Mouse (Mus musculus) liver, postnatal 0 days (tissue): ENCODE measurements around the gene Anks1. TPM values are rescaled to one million over a fixed set of nuclear protein-coding genes. Genes with fewer than 3 reads are reported as not detected.

Experiments
- ATAC-seq: fragments of 200-750 bp; cut with Nextera tagmentation; 2 replicates; pipeline ENCODE4 v1.8.0; 2017; ENCODE audit warnings: mild to moderate bottlenecking, moderate library complexity
- DNase-seq: peaks from one replicate; pipeline ENCODE4 v3.0.0-alpha.2; 2016
- H3K27ac ChIP-seq: fragments of 300-500 bp; sonication (generic); 2 replicates; pipeline ENCODE4 v1.5.1; 2014; ENCODE audit warnings: antibody characterized with exemption, moderate library complexity, mild to moderate bottlenecking, low read depth
- H3K27me3 ChIP-seq: fragments of 300-500 bp; sonication (generic); 2 replicates; pipeline ENCODE4 v1.6.1; 2014; ENCODE audit warnings: low read length, control low read depth, mixed read lengths; ENCODE audit not compliant: insufficient read depth
- H3K36me3 ChIP-seq: fragments of 300-500 bp; sonication (generic); replicated peaks from 2 replicates; pipeline ENCODE4 v1.6.1; 2014; ENCODE audit warnings: mild to moderate bottlenecking, control low read depth, low read length, moderate library complexity, mixed read lengths; ENCODE audit not compliant: insufficient read depth
- H3K4me1 ChIP-seq: fragments of 300-500 bp; sonication (generic); 2 replicates; pipeline ENCODE4 v1.6.1; 2014; ENCODE audit warnings: antibody characterized with exemption, mild to moderate bottlenecking, control low read depth; ENCODE audit not compliant: insufficient read depth
- H3K4me2 ChIP-seq: fragments of 300-500 bp; sonication (generic); 2 replicates; pipeline ENCODE4 v1.6.1; 2014; ENCODE audit warnings: low read depth, mild to moderate bottlenecking, low read length, moderate library complexity, mixed read lengths
- H3K4me3 ChIP-seq: fragments of 300-500 bp; sonication (generic); 2 replicates; pipeline ENCODE4 v1.5.1; 2014; ENCODE audit warnings: low read depth, low read length
- H3K9ac ChIP-seq: fragments of 300-500 bp; sonication (generic); replicated peaks from 2 replicates; pipeline ENCODE4 v1.6.1; 2014; ENCODE audit warnings: mild to moderate bottlenecking, moderate library complexity
- H3K9me3 ChIP-seq: fragments of 300-500 bp; sonication (generic); 2 replicates; pipeline ENCODE4 v1.6.1; 2016; ENCODE audit warnings: mild to moderate bottlenecking, control low read depth, low read length, mixed read lengths
- CTCF ChIP-seq: sonication (generic); IDR thresholded peaks from 2 replicates; pipeline ENCODE4 v1.5.1; 2016; ENCODE audit warnings: antibody characterized with exemption, low read depth
- EP300 ChIP-seq: IDR thresholded peaks from 2 replicates; pipeline ENCODE4 v1.6.1; 2016; ENCODE audit warnings: antibody characterized with exemption, low read depth, mild to moderate bottlenecking
- WGBS: fragments of 180-500 bp; shearing (Covaris S2); extraction: QIAGEN DNeasy Blood & Tissue Kit; methylation state at CpG from one replicate; pipeline ENCODE4 v1.1.7; 2014; ENCODE audit not compliant: insufficient replicate concordance; 5-methylcytosine and 5-hydroxymethylcytosine counted together
- polyA plus RNA-seq: library from polyadenylated mRNA; unstranded; fragments of >200 nt; fragmentation: Nextera tagmentation; extraction: Ambion mirVana; gene quantifications from 2 replicates; pipeline ENCODE4 v1.2.1, GENCODE M21; 2015

Gene Anks1
- polyA plus RNA-seq, result 2.3 and 3.0 TPM in 2 replicates

DNA sequence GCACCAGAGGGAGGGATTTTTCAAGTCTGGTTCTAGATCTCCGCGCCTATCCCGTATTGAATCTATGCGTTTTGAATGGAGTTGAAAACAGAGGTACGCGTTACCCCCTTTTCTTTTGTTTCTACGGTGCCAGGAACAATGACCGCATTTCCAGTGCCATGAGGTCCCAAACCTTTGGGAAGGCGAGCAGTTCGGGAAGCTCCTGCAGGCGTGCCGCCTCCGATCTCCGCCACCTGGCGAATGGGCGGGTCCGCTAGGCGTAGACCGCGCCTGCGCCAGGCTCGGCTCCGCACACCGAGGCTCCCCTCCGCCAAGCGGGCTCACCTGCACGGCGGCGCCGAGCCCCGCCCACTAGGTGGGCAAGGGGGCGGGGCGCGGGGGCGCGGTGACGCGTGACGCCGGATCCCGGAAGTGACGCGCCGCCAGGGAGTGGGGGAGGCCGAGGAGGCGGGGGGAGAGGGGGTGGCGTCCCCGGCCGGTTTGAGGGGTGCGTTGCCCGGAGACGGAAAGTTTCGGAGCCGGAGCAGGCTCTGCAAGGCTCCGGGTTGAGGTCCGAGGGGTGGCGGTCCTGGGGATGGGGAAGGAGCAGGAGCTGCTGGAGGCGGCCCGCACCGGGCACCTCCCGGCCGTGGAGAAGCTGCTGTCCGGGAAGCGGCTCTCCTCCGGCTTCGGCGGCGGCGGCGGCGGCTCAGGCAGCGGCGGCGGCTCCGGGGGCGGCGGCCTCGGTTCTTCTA lies at the start of gene Anks1:
TSS of gene Anks1 (plus strand) at position 419 of the 734 bp plus-strand sequence.
- peaks cover 8% of the 10 kb centered on the region for H3K36me3 ChIP-seq
- ATAC-seq (peak; percentile 86), DNase-seq (peak; percentile 92)
- H3K9ac ChIP-seq, result peak within 1 kb of the TSS; percentile 88
- TF ChIP-seq EP300 (no peak), CTCF (peak; percentile 0; the same call in 1 of the 2 replicates)
- peak within 1 kb of the TSS; percentile 85 for H3K27ac ChIP-seq
- peak within 1 kb of the TSS; percentile 94 for H3K4me2 ChIP-seq
- WGBS, result under 1% methylated on average over 50 of the region's 78 CpGs
- H3K9me3 ChIP-seq, result no peaks in the 10 kb centered on the region
- no peaks in the 10 kb centered on the region for H3K27me3 ChIP-seq
- peak within 1 kb of the TSS; percentile 88 for H3K4me3 ChIP-seq
- peaks cover 19% of the 10 kb centered on the region for H3K4me1 ChIP-seq

GRCm38 (mm10) chr17:27865461-27865860 lies 43.6 kb upstream of the Anks1 start:
- 68% methylated on average over 2 of the region's 2 CpGs for WGBS
- peaks cover 2% of the 10 kb centered on the region; the same call in 1 of the 2 replicates for H3K36me3 ChIP-seq
- peaks cover 7% of the 10 kb centered on the region; the same call in 1 of the 2 replicates for H3K4me1 ChIP-seq
- no peak overlapping the region for H3K4me3 ChIP-seq
- H3K27me3 ChIP-seq, result no peaks in the 10 kb centered on the region
- TF ChIP-seq CTCF, result peak; percentile 40
- TF ChIP-seq EP300, result no peak
- H3K9me3 ChIP-seq, result no peaks in the 10 kb centered on the region
- H3K4me2 ChIP-seq, result no peak overlapping the region
- no peak overlapping the region for H3K27ac ChIP-seq
- DNase-seq (no peak), ATAC-seq (peak; percentile 81)
- H3K9ac ChIP-seq, result no peak overlapping the region

DNA sequence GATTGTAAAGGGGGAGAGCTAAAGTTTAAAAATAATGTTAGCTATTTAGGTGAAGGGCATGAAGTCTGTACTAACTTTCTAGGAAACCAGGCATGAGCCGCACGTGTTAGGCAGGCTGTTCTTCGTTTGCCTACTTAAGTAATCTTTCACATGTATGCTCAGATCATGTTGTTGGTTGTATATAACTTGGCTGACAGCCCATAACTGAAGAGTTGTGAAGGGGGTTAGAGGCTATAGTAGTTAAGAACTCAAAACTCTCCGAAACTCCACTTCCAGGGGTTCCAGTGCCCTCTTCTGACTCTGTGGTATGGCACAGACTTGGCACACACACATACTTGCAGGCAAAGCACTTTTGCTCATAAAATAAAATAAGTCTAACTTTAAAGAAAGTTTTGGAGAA lies 42.4 kb upstream of the Anks1 start:
- Histone ChIP-seq H3K4me2 (no peak overlapping the region), H3K27me3 (no peaks in the 10 kb centered on the region), H3K9ac (no peak overlapping the region), H3K36me3 (peaks cover 2% of the 10 kb centered on the region; the same call in 1 of the 2 replicates), H3K4me1 (peaks cover 7% of the 10 kb centered on the region; the same call in 1 of the 2 replicates), H3K27ac (no peak overlapping the region), H3K4me3 (no peak overlapping the region), H3K9me3 (no peaks in the 10 kb centered on the region)
- 62% methylated on average over 4 of the region's 4 CpGs for WGBS
- TF ChIP-seq EP300 (no peak), CTCF (no peak)
- ATAC-seq, result peak; percentile 38; the same call in 1 of the 2 replicates
- no peak for DNase-seq

GRCm38 (mm10) chr17:27871851-27872250 lies 37.3 kb upstream of the Anks1 start:
- Histone ChIP-seq H3K4me2 (no peak overlapping the region), H3K9me3 (no peaks in the 10 kb centered on the region), H3K4me3 (no peak overlapping the region), H3K36me3 (peaks cover 2% of the 10 kb centered on the region; the same call in 1 of the 2 replicates), H3K27ac (no peak overlapping the region), H3K9ac (no peak overlapping the region), H3K4me1 (peaks cover 9% of the 10 kb centered on the region), H3K27me3 (no peaks in the 10 kb centered on the region)
- TF ChIP-seq EP300 (no peak), CTCF (no peak)
- ATAC-seq, result no peak
- WGBS, result 88% methylated on average over 3 of the region's 3 CpGs
- DNase-seq, result no peak

- ATAC-seq (no peak), DNase-seq (no peak)
- no peak overlapping the region for H3K9ac ChIP-seq
- H3K4me3 ChIP-seq, result no peak overlapping the region
- 64% methylated on average over 3 of the region's 3 CpGs for WGBS
- no peaks in the 10 kb centered on the region for H3K27me3 ChIP-seq
- H3K36me3 ChIP-seq, result peaks cover 2% of the 10 kb centered on the region; the same call in 1 of the 2 replicates
- H3K4me2 ChIP-seq, result no peak overlapping the region
- H3K27ac ChIP-seq, result no peak overlapping the region
- H3K4me1 ChIP-seq, result peaks cover 9% of the 10 kb centered on the region
- H3K9me3 ChIP-seq, result no peaks in the 10 kb centered on the region
- TF ChIP-seq CTCF (no peak), EP300 (no peak)
These were observed 35.5 kb upstream of the Anks1 start for GRCm38 (mm10) chr17:27873583-27873982.

GRCm38 (mm10) chr17:27874510-27874909 lies 34.6 kb upstream of the Anks1 start:
- DNase-seq (peak; percentile 36), ATAC-seq (peak; percentile 80)
- no peak overlapping the region; the same call in 1 of the 2 replicates for H3K4me2 ChIP-seq
- H3K36me3 ChIP-seq, result peaks cover 2% of the 10 kb centered on the region; the same call in 1 of the 2 replicates
- no peak overlapping the region for H3K4me3 ChIP-seq
- no peak for TF ChIP-seq CTCF
- peak; percentile 68 for TF ChIP-seq EP300
- peaks cover 9% of the 10 kb centered on the region for H3K4me1 ChIP-seq
- no peaks in the 10 kb centered on the region for H3K27me3 ChIP-seq
- H3K9ac ChIP-seq, result no peak overlapping the region
- no peaks in the 10 kb centered on the region for H3K9me3 ChIP-seq
- 38% methylated on average over 5 of the region's 5 CpGs for whole genome bisulfite sequencing
- no peak overlapping the region for H3K27ac ChIP-seq
